Mouse (Mus musculus): ENCODE measurements around the gene Cdh11.

GRCm38 (mm10) chr8:102596523-102596922 lies 188.9 kb downstream of the Cdh11 start:
- TF ChIP-seq HCFC1 (IDR thresholded peaks at IDR 0.05; ENCODE audit: low read depth, low read length) (no peak), CTCF (conservative IDR thresholded peaks at IDR 0.05 in 1 of 2, IDR thresholded peaks at IDR 0.05 in 1 of 2; ENCODE audit: low read depth in 2 of 2, low read length in 2 of 2) (no peak), USF2 (conservative IDR thresholded peaks at IDR 0.05; ENCODE audit: low read depth, low read length) (no peak)

All from CH12.LX (cell line).